Mouse (Mus musculus) G1E-ER4 (cell line): ENCODE measurements around the gene Myb. TPM values are rescaled to one million over a fixed set of nuclear protein-coding genes. Genes with fewer than 3 reads are reported as not detected.

Experiments used
- GATA1 ChIP-seq: IDR thresholded peaks from one replicate; pipeline ENCODE4 v1.8.0; 2012; ENCODE audit warnings: low read length, inconsistent platforms
- polyA plus RNA-seq: library from polyadenylated mRNA; stranded (reverse); fragments of >175 nt; gene quantifications from 2 replicates; pipeline ENCODE4 v1.2.3, GENCODE M21; 2012

The Myb gene
- polyA plus RNA-seq, 1 experiment = 44.3 TPM

DNA sequence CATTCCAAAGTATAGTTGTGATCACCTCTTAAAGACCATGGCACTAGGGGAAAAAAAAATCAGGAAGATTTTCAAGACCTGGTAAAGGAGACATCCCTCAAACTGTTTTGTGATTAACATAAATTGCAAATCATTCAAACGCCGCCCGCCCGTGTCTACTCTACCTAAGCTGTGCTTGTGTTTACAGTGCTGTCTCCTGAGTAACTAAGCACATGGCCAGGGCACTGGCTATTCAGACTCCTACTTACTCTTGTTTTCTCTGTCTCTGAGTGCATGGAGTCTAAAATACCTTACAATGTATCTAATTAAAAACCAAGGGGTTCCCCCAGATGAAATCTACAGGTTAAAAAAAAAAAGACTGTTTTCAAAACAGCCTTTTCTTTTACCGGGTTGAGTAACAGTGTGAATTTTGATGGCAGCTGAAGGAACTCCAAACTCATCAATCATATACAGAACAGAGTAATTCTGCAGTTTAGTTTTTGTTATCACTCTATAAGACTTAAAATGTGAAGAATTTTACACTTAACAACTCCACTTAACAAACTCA, 3.8 kb downstream of the Myb start:
- no peak for TF ChIP-seq GATA1

DNA sequence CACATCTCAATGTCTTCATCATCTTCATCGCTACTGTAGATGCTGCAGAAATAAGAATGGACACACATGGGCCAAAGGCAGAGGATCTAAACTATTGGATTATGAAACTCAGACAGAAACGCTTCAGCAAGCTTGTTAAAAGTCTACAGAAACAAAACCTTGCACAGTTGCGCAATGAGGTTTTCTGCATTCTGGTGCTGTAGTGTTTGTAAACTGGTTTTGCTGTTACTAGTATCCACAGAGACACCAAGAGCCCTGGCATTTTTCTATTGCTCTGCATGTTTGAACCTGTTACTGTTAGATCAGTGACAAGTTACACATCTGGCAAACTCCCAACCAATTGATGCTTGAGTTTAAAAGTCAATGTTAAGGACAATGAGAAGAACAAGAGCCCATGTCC, 4.4 kb downstream of the Myb start:
- TF ChIP-seq GATA1 = no peak

- no peak for TF ChIP-seq GATA1
Measured at GRCm38 (mm10) chr10:21154927-21155326, 5.9 kb downstream of the Myb start.

GRCm38 (mm10) chr10:21153433-21153832, 7.4 kb downstream of the Myb start:
- TF ChIP-seq GATA1 = no peak

DNA sequence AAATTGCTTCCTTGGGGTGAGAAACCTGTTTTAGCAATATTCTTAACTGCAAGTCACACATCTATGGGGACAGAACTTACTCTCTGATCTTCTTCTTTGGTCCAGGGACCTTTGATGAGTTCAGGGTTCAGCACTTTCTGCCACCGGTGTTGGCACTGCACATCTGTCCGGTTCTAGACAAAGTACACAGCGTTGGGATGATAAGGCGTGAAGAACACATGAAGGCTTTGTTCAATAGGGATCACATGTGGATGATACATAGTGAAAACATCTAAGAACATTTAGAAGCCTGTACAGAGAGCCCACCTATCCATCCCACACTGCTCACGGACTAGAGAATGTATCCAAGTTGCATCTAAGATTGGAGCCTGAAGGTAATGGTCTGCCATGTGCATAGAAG, 8.0 kb downstream of the Myb start:
- no peak for TF ChIP-seq GATA1

DNA sequence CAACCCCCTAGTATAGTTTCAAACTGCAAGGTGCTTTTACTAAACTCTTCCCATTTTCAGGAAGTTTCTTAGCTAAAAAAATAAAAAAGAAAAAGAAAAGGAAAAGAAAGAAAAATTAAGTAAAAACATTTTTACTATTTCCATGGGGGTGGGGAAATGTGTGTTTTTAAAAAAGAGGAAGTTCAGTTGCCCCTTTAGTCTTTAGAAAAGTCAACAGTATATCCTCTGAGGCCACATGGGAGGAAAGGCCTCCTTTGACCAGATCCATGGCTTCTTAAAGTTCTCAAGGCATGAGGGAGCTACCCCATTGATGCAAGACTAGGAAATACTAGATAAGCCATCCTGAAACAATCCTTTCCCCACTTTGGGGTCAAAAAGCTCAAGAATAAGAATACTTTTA, 9.5 kb downstream of the Myb start:
- no peak for TF ChIP-seq GATA1

- no peak for TF ChIP-seq GATA1
Measured at GRCm38 (mm10) chr10:21146719-21147118, 14.1 kb downstream of the Myb start.

- TF ChIP-seq GATA1 = no peak
Measured at GRCm38 (mm10) chr10:21146263-21146662, 14.5 kb downstream of the Myb start.

GRCm38 (mm10) chr10:21144627-21145504, 15.9 kb downstream of the Myb start:
- TF ChIP-seq GATA1 = no peak

DNA sequence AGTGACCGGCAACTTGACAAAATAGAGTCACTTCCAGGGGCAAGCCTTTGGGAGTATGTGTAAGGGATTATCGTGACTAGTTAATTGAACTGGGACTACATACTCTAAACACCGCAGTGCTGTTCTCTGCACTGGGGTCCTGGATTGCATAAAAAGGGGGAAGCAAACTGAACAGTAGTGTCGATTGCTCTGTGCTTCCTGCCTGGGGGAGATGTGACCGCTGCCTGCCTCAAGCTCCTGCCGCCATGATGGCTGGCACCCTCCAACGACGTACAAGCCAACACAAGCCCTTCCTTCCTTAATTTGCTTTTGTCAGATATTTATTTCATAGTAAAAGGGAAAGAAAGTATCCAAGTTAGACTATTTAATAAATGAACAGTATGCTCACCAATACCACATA, 25.5 kb downstream of the Myb start:
- TF ChIP-seq GATA1 = no peak

- TF ChIP-seq GATA1 = no peak
Measured at GRCm38 (mm10) chr10:21130901-21131493, 29.8 kb downstream of the Myb start.

GRCm38 (mm10) chr10:21128086-21128611, 32.6 kb downstream of the Myb start:
- TF ChIP-seq GATA1 = no peak

- no peak for TF ChIP-seq GATA1
Measured at GRCm38 (mm10) chr10:21118341-21118740, 42.4 kb downstream of the Myb start.

GRCm38 (mm10) chr10:21114459-21114858, 46.3 kb downstream of the Myb start:
- no peak for TF ChIP-seq GATA1

GRCm38 (mm10) chr10:21112689-21113088, 48.1 kb downstream of the Myb start:
- no peak for TF ChIP-seq GATA1

- no peak for TF ChIP-seq GATA1
Measured at GRCm38 (mm10) chr10:21109337-21110056, 51.3 kb downstream of the Myb start.
